Comparison of ENCODE assay signal across 15 mouse cellular contexts in genomic region chr7:112309289-112310016, GRCm38 (mm10).
A peak's percentile ranks its signal among the peaks of the same experiment; 100 is the strongest.
DNase-seq lines count a peak whose midpoint lies in the region; ATAC-seq and TF ChIP-seq lines count a peak whose summit lies in the region.
"Had no signal": no experiment of that assay in that cellular context is flagged by ENCODE, and none has a peak within 500 bp of the region (broad histone marks: within the 10 kb centered on the region; RNA-seq: fewer than 3 reads in every experiment).

No protein-coding gene starts in this region.

- no peak overlapping the region for H3K27ac ChIP-seq in kidney, postnatal 0 days
- H3K27ac ChIP-seq in kidney, adult 2 months (ENCODE audit: insufficient read depth, low read depth, low read length), result no peak overlapping the region
- peak overlapping the region; percentile 73 for H3K27ac ChIP-seq in intestine, postnatal 0 days (ENCODE audit: low read depth, low read length)
- no peak overlapping the region for H3K27ac ChIP-seq in limb, embryonic 10.5 days
- no peak overlapping the region for H3K27ac ChIP-seq in forebrain, embryonic 10.5 days
- H3K27ac ChIP-seq: embryonic facial prominence, embryonic 10.5 days; forebrain, embryonic 12.5 days; gastrocnemius, adult 2 months; hindbrain, embryonic 15.5 days; limb, embryonic 12.5 days; macrophage had no signal

- peak; percentile 64 for DNase-seq in adrenal gland, postnatal 14 days
- no peak for DNase-seq in adrenal gland, postnatal 4 days (ENCODE audit: low spot score in 2 of 2)
- DNase-seq in kidney, postnatal 0 days (ENCODE audit: low spot score), result no peak
- no peak for DNase-seq in kidney, adult 2 months
- peak; percentile 78 to 87 for DNase-seq in lung, postnatal 4 days
- no peak for DNase-seq in limb, embryonic 10.5 days (ENCODE audit: low spot score)
- DNase-seq in forebrain, embryonic 10.5 days (ENCODE audit: extremely low spot score, low spot score), result no peak
- DNase-seq: cerebellum, adult 9-10 months; gastrocnemius, adult 2 months had no signal

- no peak overlapping the region for H3K4me3 ChIP-seq in kidney, postnatal 0 days (replicated peaks; ENCODE audit: low read depth, low read length)
- no peak overlapping the region for H3K4me3 ChIP-seq in kidney, adult 2 months (ENCODE audit: insufficient read depth, low read depth, low read length)
- no peak overlapping the region for H3K4me3 ChIP-seq in intestine, postnatal 0 days (ENCODE audit: low read depth, low read length)
- H3K4me3 ChIP-seq in limb, embryonic 10.5 days, result no peak overlapping the region
- no peak overlapping the region for H3K4me3 ChIP-seq in forebrain, embryonic 10.5 days
- H3K4me3 ChIP-seq: embryonic facial prominence, embryonic 10.5 days; forebrain, embryonic 12.5 days; gastrocnemius, adult 2 months; hindbrain, embryonic 15.5 days; limb, embryonic 12.5 days had no signal

- no peak overlapping the region for H3K9ac ChIP-seq in kidney, postnatal 0 days (ENCODE audit: low read depth, low read length)
- no peak overlapping the region for H3K9ac ChIP-seq in intestine, postnatal 0 days (ENCODE audit: low read depth, low read length)
- H3K9ac ChIP-seq: forebrain, embryonic 12.5 days; hindbrain, embryonic 15.5 days; limb, embryonic 12.5 days had no signal

- 87% methylated on average over 11 of the region's 11 CpGs for WGBS in kidney, postnatal 0 days
- WGBS in kidney, adult 2 months, result 86% methylated on average over 11 of the region's 11 CpGs
- 39% methylated on average over 11 of the region's 11 CpGs for WGBS in intestine, postnatal 0 days
- WGBS in limb, embryonic 10.5 days, result 91% methylated on average over 11 of the region's 11 CpGs
- WGBS in forebrain, embryonic 10.5 days, result 93% methylated on average over 11 of the region's 11 CpGs

- no peaks in the 10 kb centered on the region for H3K36me3 ChIP-seq in kidney, postnatal 0 days (ENCODE audit: insufficient read depth, low read length)
- H3K36me3 ChIP-seq in kidney, adult 2 months (ENCODE audit: control insufficient read depth, insufficient read depth, low read length), result no peaks in the 10 kb centered on the region
- peaks cover 17% of the 10 kb centered on the region for H3K36me3 ChIP-seq in intestine, postnatal 0 days (ENCODE audit: control insufficient read depth, insufficient read depth)
- no peaks in the 10 kb centered on the region for H3K36me3 ChIP-seq in limb, embryonic 10.5 days
- no peaks in the 10 kb centered on the region for H3K36me3 ChIP-seq in forebrain, embryonic 10.5 days (replicated peaks)
- H3K36me3 ChIP-seq: embryonic facial prominence, embryonic 10.5 days; forebrain, embryonic 12.5 days; hindbrain, embryonic 15.5 days; limb, embryonic 12.5 days had no signal

- peaks cover 4% of the 10 kb centered on the region; the same call in 1 of the 2 replicates for H3K4me1 ChIP-seq in kidney, postnatal 0 days (replicated peaks; ENCODE audit: insufficient read depth, low read length)
- H3K4me1 ChIP-seq in kidney, adult 2 months (ENCODE audit: control insufficient read depth, insufficient read depth, low read length), result no peaks in the 10 kb centered on the region
- H3K4me1 ChIP-seq in intestine, postnatal 0 days (replicated peaks; ENCODE audit: control insufficient read depth, insufficient read depth, low read length), result no peaks in the 10 kb centered on the region
- H3K4me1 ChIP-seq in limb, embryonic 10.5 days, result peaks cover 11% of the 10 kb centered on the region
- H3K4me1 ChIP-seq in forebrain, embryonic 10.5 days, result peaks cover 5% of the 10 kb centered on the region; the same call in 1 of the 2 replicates
- H3K4me1 ChIP-seq: forebrain, embryonic 12.5 days had no signal

- no peaks in the 10 kb centered on the region for H3K9me3 ChIP-seq in kidney, postnatal 0 days (replicated peaks; ENCODE audit: low read length)
- H3K9me3 ChIP-seq in intestine, postnatal 0 days (ENCODE audit: control insufficient read depth), result no peaks in the 10 kb centered on the region
- no peaks in the 10 kb centered on the region for H3K9me3 ChIP-seq in limb, embryonic 10.5 days (replicated peaks)
- no peaks in the 10 kb centered on the region for H3K9me3 ChIP-seq in forebrain, embryonic 10.5 days
- H3K9me3 ChIP-seq: embryonic facial prominence, embryonic 10.5 days; forebrain, embryonic 12.5 days; hindbrain, embryonic 15.5 days; limb, embryonic 12.5 days had no signal

- TF ChIP-seq CTCF in kidney, postnatal 0 days (IDR thresholded peaks at IDR 0.05; ENCODE audit: low read depth), result 0 out of 2 replicates have a peak, but pooled peaks have one; percentile 8
- no peak for TF ChIP-seq CTCF in kidney, adult 2 months (conservative IDR thresholded peaks at IDR 0.05; ENCODE audit: insufficient read depth, insufficient read length, low read depth, low read length)
- TF ChIP-seq CTCF in intestine, postnatal 0 days (IDR thresholded peaks at IDR 0.05; ENCODE audit: low read depth), result peak; percentile 46

- no peak for ATAC-seq in kidney, postnatal 0 days (replicated peaks; ENCODE audit: low FRiP score, low read depth)
- peak; percentile 68 for ATAC-seq in intestine, postnatal 0 days

- no peaks in the 10 kb centered on the region for H3K27me3 ChIP-seq in kidney, postnatal 0 days (ENCODE audit: insufficient read depth, low read length)
- H3K27me3 ChIP-seq in kidney, adult 2 months (replicated peaks; ENCODE audit: control insufficient read depth, insufficient read depth, low read length), result no peaks in the 10 kb centered on the region
- no peaks in the 10 kb centered on the region for H3K27me3 ChIP-seq in intestine, postnatal 0 days (replicated peaks; ENCODE audit: control insufficient read depth, insufficient read depth, low read length)
- H3K27me3 ChIP-seq in limb, embryonic 10.5 days (ENCODE audit: low read depth, poor library complexity, severe bottlenecking), result no peaks in the 10 kb centered on the region
- no peaks in the 10 kb centered on the region for H3K27me3 ChIP-seq in forebrain, embryonic 10.5 days (ENCODE audit: poor library complexity, severe bottlenecking)
- H3K27me3 ChIP-seq: forebrain, embryonic 12.5 days; hindbrain, embryonic 15.5 days had no signal

- no peak for TF ChIP-seq POLR2A in kidney, adult 2 months (IDR thresholded peaks at IDR 0.05; ENCODE audit: low read depth, low read length)

- no peak overlapping the region for H3K4me2 ChIP-seq in kidney, postnatal 0 days (ENCODE audit: low read length)
- 0 out of 2 replicates have a peak overlapping the region, but pooled peaks have one; percentile 1 for H3K4me2 ChIP-seq in intestine, postnatal 0 days (replicated peaks; ENCODE audit: low read depth)
- H3K4me2 ChIP-seq: forebrain, embryonic 12.5 days; hindbrain, embryonic 15.5 days; limb, embryonic 12.5 days had no signal

Comparison
In these comparisons a context has a peak if more than half of its experiments do, and no peak if none do; other contexts are left out.
1. DNase-seq: peak in adrenal gland, postnatal 14 days (single experiment) and lung, postnatal 4 days (2 of 2); none in adrenal gland, postnatal 4 days (0 of 2), kidney, postnatal 0 days (single experiment), kidney, adult 2 months (single experiment), limb, embryonic 10.5 days (single experiment) and forebrain, embryonic 10.5 days (single experiment).